Mouse (Mus musculus): Measurements from ENCODE around the gene Pwp2. TPM values are rescaled to one million over a fixed set of nuclear protein-coding genes. Genes with fewer than 3 reads are reported as not detected.

Pwp2 gene
- polyA plus RNA-seq (2015; fragmentation: Nextera tagmentation; extraction: Ambion mirVana), result 7.1 and 7.9 TPM in 2 replicates

GRCm38 (mm10) chr10:78184531-78185380, at the start of gene Pwp2:
Gene Pwp2 (minus strand): TSS chr10:78185149.

DNA sequence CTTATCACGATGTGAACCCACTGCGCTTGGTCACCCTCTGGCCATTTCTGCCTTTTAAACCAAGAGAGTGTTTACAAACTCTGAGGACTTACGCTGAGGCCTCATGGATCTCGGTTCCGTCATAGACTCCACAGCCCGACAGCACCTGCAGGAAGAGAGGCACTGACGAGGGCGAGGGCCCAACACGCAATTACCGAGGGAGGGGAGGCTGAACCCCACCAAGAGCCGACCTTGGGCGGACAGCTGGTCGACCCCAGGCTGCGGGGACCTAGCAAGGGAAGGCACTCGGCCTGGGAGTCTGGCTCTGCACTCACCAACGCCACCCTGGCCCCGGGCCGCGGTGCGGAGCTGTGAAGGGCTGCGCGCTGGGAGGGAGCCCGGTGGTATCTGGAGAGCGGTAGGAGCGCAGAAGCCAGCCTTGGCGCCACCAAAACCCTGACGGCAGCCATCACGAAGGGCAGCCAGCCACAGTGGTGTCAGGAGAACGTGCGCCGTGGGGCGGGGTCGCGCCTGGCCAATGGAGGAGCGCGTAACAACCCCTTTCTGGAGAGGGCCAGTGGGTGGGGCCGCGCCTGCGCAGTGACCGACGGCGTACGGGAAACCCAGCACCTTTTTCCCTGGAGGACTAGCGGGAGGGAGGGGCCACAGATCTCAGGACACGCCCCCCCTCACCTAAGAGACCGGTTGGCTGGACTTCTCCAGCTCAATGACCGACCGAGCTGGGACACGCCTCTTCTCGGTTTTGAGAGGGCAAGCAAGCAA, 15.5 kb downstream of the Pwp2 start, which contains the start of gene D10Jhu81e:
Gene D10Jhu81e, minus strand, starts transcription at position 502 of the 762 bp plus-strand sequence.

Other genes starting within 250 kb of the Pwp2 start
- gene Trpm2, start 214.6 kb downstream of the Pwp2 start, polyA plus RNA-seq (2015; fragmentation: Nextera tagmentation; extraction: Ambion mirVana), result 0.27 and 0.58 TPM in 2 replicates
- 14.8 and 17.2 TPM in 2 replicates for gene 1810043G02Rik, start 206.6 kb downstream of the Pwp2 start, polyA plus RNA-seq (2015; fragmentation: Nextera tagmentation; extraction: Ambion mirVana)
- 83.0 and 103 TPM in 2 replicates for gene Pfkl, start 175.1 kb downstream of the Pwp2 start, polyA plus RNA-seq (2015; fragmentation: Nextera tagmentation; extraction: Ambion mirVana)
- 8.0 and 8.3 TPM in 2 replicates for gene Dnmt3l, start 143.2 kb downstream of the Pwp2 start, polyA plus RNA-seq (2015; fragmentation: Nextera tagmentation; extraction: Ambion mirVana)
- gene Aire, start 141.5 kb downstream of the Pwp2 start, polyA plus RNA-seq (2015; fragmentation: Nextera tagmentation; extraction: Ambion mirVana), result 0.53 and 0.64 TPM in 2 replicates
- 8.8 and 9.1 TPM in 2 replicates for gene Icosl, start 115.8 kb downstream of the Pwp2 start, polyA plus RNA-seq (2015; fragmentation: Nextera tagmentation; extraction: Ambion mirVana)
- 25.5 and 26.9 TPM in 2 replicates for gene D10Jhu81e, start 15.4 kb downstream of the Pwp2 start, polyA plus RNA-seq (2015; fragmentation: Nextera tagmentation; extraction: Ambion mirVana)
- gene Trappc10, start 59.5 kb upstream of the Pwp2 start, polyA plus RNA-seq (2015; fragmentation: Nextera tagmentation; extraction: Ambion mirVana), result 13.5 and 14.6 TPM in 2 replicates
- 76.8 and 82.1 TPM in 2 replicates for gene Agpat3, start 167.3 kb upstream of the Pwp2 start, polyA plus RNA-seq (2015; fragmentation: Nextera tagmentation; extraction: Ambion mirVana)
- gene Rrp1, start 227.9 kb upstream of the Pwp2 start, polyA plus RNA-seq (2015; fragmentation: Nextera tagmentation; extraction: Ambion mirVana), result 155 and 163 TPM in 2 replicates
- gene Cstb, start 240.5 kb upstream of the Pwp2 start, polyA plus RNA-seq (2015; fragmentation: Nextera tagmentation; extraction: Ambion mirVana), result 414 and 489 TPM in 2 replicates

Data from urinary bladder, postnatal 0 days (tissue).